Comparison of ENCODE assay signal across 15 mouse cellular contexts in the genomic region with DNA sequence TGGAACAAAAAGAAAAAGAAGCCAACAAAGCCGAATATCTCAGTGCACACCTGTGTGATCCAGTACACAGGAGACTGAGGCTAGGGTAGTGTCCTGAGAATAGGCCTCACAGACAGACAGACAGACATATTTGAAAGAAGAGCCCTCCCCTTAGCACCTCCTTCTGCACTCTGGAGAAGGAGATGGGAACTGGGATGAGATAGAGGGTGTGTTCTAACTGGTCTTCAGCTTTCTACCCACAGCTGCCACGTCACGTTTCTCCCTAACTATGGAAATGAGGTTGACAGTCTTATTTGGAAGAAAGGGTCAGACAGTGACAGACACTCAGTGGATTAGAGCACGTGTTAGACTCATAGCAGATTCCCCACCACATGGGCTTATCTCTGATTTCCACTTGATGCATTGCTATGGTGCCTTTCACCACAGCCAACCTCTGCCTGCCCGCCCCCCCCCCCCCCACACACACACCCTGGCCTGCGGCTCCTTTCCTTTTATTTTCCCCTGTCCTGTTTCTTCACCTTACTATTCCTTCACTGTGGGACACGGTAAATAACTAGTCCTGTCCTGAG. TPM values are rescaled to one million over a fixed set of nuclear protein-coding genes. Genes with fewer than 3 reads are reported as not detected.
A peak's percentile ranks its signal among the peaks of the same experiment; 100 is the strongest.
DNase-seq lines count a peak whose midpoint lies in the region; ATAC-seq lines count a peak whose summit lies in the region.
"Had no signal": no experiment of that assay in that cellular context is flagged by ENCODE, and none has a peak within 500 bp of the region (broad histone marks: within the 10 kb centered on the region; RNA-seq: fewer than 3 reads in every experiment).

No protein-coding gene starts in this region.

- DNase-seq in heart, postnatal 14 days: no peak
- no peak for DNase-seq in testis, postnatal 10 days (ENCODE audit: low spot score)
- DNase-seq: adrenal gland, postnatal 14 days had no signal

- peaks cover 37% of the 10 kb centered on the region for H3K36me3 ChIP-seq in heart, embryonic 13.5 days
- H3K36me3 ChIP-seq in midbrain, embryonic 13.5 days: no peaks in the 10 kb centered on the region
- H3K36me3 ChIP-seq in midbrain, embryonic 16.5 days (ENCODE audit: control insufficient read depth, insufficient read depth, low read length): no peaks in the 10 kb centered on the region
- H3K36me3 ChIP-seq in forebrain, embryonic 15.5 days: no peaks in the 10 kb centered on the region

- 34% methylated on average over 6 of the region's 7 CpGs for WGBS in heart, embryonic 13.5 days
- 55% methylated on average over 7 of the region's 7 CpGs for WGBS in midbrain, embryonic 13.5 days
- WGBS in midbrain, embryonic 16.5 days: 43% methylated on average over 5 of the region's 7 CpGs
- 62% methylated on average over 7 of the region's 7 CpGs for WGBS in forebrain, embryonic 15.5 days

- no peaks in the 10 kb centered on the region for H3K27me3 ChIP-seq in heart, embryonic 13.5 days (replicated peaks)
- no peaks in the 10 kb centered on the region for H3K27me3 ChIP-seq in midbrain, embryonic 13.5 days
- H3K27me3 ChIP-seq in midbrain, embryonic 16.5 days (ENCODE audit: control insufficient read depth, insufficient read depth, low read depth, low read length): no peaks in the 10 kb centered on the region
- no peaks in the 10 kb centered on the region for H3K27me3 ChIP-seq in forebrain, embryonic 15.5 days
- H3K27me3 ChIP-seq: hindbrain, embryonic 13.5 days; intestine, embryonic 15.5 days; limb, embryonic 15.5 days; neural tube, embryonic 13.5 days; stomach, embryonic 15.5 days had no signal

- no peaks in the 10 kb centered on the region for H3K9me3 ChIP-seq in heart, embryonic 13.5 days
- no peaks in the 10 kb centered on the region for H3K9me3 ChIP-seq in midbrain, embryonic 13.5 days
- H3K9me3 ChIP-seq in midbrain, embryonic 16.5 days (replicated peaks; ENCODE audit: control insufficient read depth, low read length, poor library complexity, severe bottlenecking): no peaks in the 10 kb centered on the region
- no peaks in the 10 kb centered on the region for H3K9me3 ChIP-seq in forebrain, embryonic 15.5 days
- H3K9me3 ChIP-seq: hindbrain, embryonic 13.5 days; intestine, embryonic 15.5 days; limb, embryonic 15.5 days; neural tube, embryonic 13.5 days; stomach, embryonic 15.5 days had no signal

- H3K4me3 ChIP-seq in heart, embryonic 13.5 days: no peak overlapping the region
- no peak overlapping the region for H3K4me3 ChIP-seq in midbrain, embryonic 13.5 days (replicated peaks)
- no peak overlapping the region for H3K4me3 ChIP-seq in midbrain, embryonic 16.5 days (ENCODE audit: low read depth, low read length)
- no peak overlapping the region for H3K4me3 ChIP-seq in forebrain, embryonic 15.5 days
- H3K4me3 ChIP-seq: erythroblast, embryonic 14.5 days; hindbrain, embryonic 13.5 days; intestine, embryonic 15.5 days; limb, embryonic 15.5 days; neural tube, embryonic 13.5 days; stomach, embryonic 15.5 days had no signal

- H3K27ac ChIP-seq in heart, embryonic 13.5 days (replicated peaks): peak overlapping the region; percentile 53
- H3K27ac ChIP-seq in midbrain, embryonic 13.5 days: no peak overlapping the region
- no peak overlapping the region for H3K27ac ChIP-seq in midbrain, embryonic 16.5 days (ENCODE audit: low read length)
- peak overlapping the region; percentile 12; the same call in 1 of the 2 replicates for H3K27ac ChIP-seq in forebrain, embryonic 15.5 days (replicated peaks)
- H3K27ac ChIP-seq: hindbrain, embryonic 13.5 days; intestine, embryonic 15.5 days; limb, embryonic 15.5 days; neural tube, embryonic 13.5 days; stomach, embryonic 15.5 days had no signal

- no peak overlapping the region for H3K9ac ChIP-seq in heart, embryonic 13.5 days
- no peak overlapping the region for H3K9ac ChIP-seq in midbrain, embryonic 13.5 days (replicated peaks)
- H3K9ac ChIP-seq in midbrain, embryonic 16.5 days (ENCODE audit: low read depth, low read length): no peak overlapping the region
- H3K9ac ChIP-seq in forebrain, embryonic 15.5 days (replicated peaks): no peak overlapping the region
- H3K9ac ChIP-seq: hindbrain, embryonic 13.5 days; intestine, embryonic 15.5 days; limb, embryonic 15.5 days; neural tube, embryonic 13.5 days; stomach, embryonic 15.5 days had no signal

- no peak for ATAC-seq in heart, embryonic 13.5 days (ENCODE audit: extremely low read depth, insufficient number of reproducible peaks, low FRiP score, low TSS enrichment)
- peak; percentile 15; the same call in 1 of the 2 replicates for ATAC-seq in midbrain, embryonic 13.5 days
- no peak for ATAC-seq in midbrain, embryonic 16.5 days
- ATAC-seq in forebrain, embryonic 15.5 days (replicated peaks): no peak
- peak; percentile 43 for ATAC-seq in megakaryocyte progenitor cell, adult 5-6 weeks (replicated peaks; ENCODE audit: poor library complexity)
- ATAC-seq: intestine, embryonic 15.5 days had no signal

- intact Hi-C loops in heart, postnatal 14 days (cut with DNase I): no loop called here

- H3K4me2 ChIP-seq in heart, embryonic 13.5 days: no peak overlapping the region
- H3K4me2 ChIP-seq in midbrain, embryonic 13.5 days (replicated peaks): no peak overlapping the region
- H3K4me2 ChIP-seq in midbrain, embryonic 16.5 days (ENCODE audit: low read length): no peak overlapping the region
- no peak overlapping the region for H3K4me2 ChIP-seq in forebrain, embryonic 15.5 days (replicated peaks)
- H3K4me2 ChIP-seq: hindbrain, embryonic 13.5 days; intestine, embryonic 15.5 days; limb, embryonic 15.5 days; neural tube, embryonic 13.5 days; stomach, embryonic 15.5 days had no signal

- peaks cover 58% of the 10 kb centered on the region for H3K4me1 ChIP-seq in heart, embryonic 13.5 days
- H3K4me1 ChIP-seq in midbrain, embryonic 13.5 days (replicated peaks): peaks cover 43% of the 10 kb centered on the region
- H3K4me1 ChIP-seq in midbrain, embryonic 16.5 days (ENCODE audit: control insufficient read depth, insufficient read depth, low read length): peaks cover 7% of the 10 kb centered on the region
- H3K4me1 ChIP-seq in forebrain, embryonic 15.5 days: peaks cover 36% of the 10 kb centered on the region

RNA-seq across cellular contexts. Expression of gene Yap1, which starts 46.3 kb away (rescaled TPM):
- polyA plus RNA-seq in heart, embryonic 13.5 days (2015; fragmentation: Nextera tagmentation; extraction: Ambion mirVana): 24.2 and 24.5 TPM in 2 replicates
- 10 to 100 TPM; 60.9 to 63.1 TPM for total RNA-seq in heart, postnatal 14 days (2021)
- polyA plus RNA-seq in midbrain, embryonic 13.5 days (2015; fragmentation: Nextera tagmentation; extraction: Ambion mirVana): 9.9 and 13.1 TPM in 2 replicates
- polyA plus RNA-seq in midbrain, embryonic 16.5 days (2015; fragmentation: Nextera tagmentation; extraction: Ambion mirVana): 5.3 and 5.4 TPM in 2 replicates
- 8.9 and 9.0 TPM in 2 replicates for polyA plus RNA-seq in forebrain, embryonic 15.5 days (2015; fragmentation: Nextera tagmentation; extraction: Ambion mirVana)
- total RNA-seq in megakaryocyte progenitor cell, adult 5-6 weeks (2015): not detected in 2 replicates
- total RNA-seq in megakaryocyte progenitor cell, adult 5-6 weeks (2017): not detected in 2 replicates
- total RNA-seq: granulocyte monocyte progenitor cell, adult 5-6 weeks had no signal
- polyA plus RNA-seq: erythroblast, embryonic 14.5 days had no signal

Comparison
In these comparisons a context has a peak if more than half of its experiments do, and no peak if none do; other contexts are left out.
1. ATAC-seq: peak in midbrain, embryonic 13.5 days (single experiment) and megakaryocyte progenitor cell, adult 5-6 weeks (single experiment); none in heart, embryonic 13.5 days (single experiment), midbrain, embryonic 16.5 days (single experiment) and forebrain, embryonic 15.5 days (single experiment).
2. H3K27ac ChIP-seq: peak in heart, embryonic 13.5 days (single experiment) and forebrain, embryonic 15.5 days (single experiment); none in midbrain, embryonic 13.5 days (single experiment) and midbrain, embryonic 16.5 days (single experiment).